Mouse (Mus musculus): ENCODE results near the gene Creg2. TPM values are rescaled to one million over a fixed set of nuclear protein-coding genes. Genes with fewer than 3 reads are reported as not detected.
"Not testable (repeated sequence)": the region's sequence is repeated elsewhere in the genome, so short reads cannot be mapped to it uniquely, and the experiment has no call there.

Gene Creg2
- polyA plus RNA-seq, 1 experiment = not detected

- H3K4me1 ChIP-seq (ENCODE audit: control insufficient read depth, insufficient read depth, low read length) = peaks cover 3% of the 10 kb centered on the region; the same call in 1 of the 2 replicates
- TF ChIP-seq POLR2A (IDR thresholded peaks at IDR 0.05; ENCODE audit: low read depth, low read length) (no peak), CTCF (IDR thresholded peaks at IDR 0.05; ENCODE audit: borderline replicate concordance, insufficient read depth, low read length) (no peak)
- no peak overlapping the region for H3K27ac ChIP-seq (ENCODE audit: insufficient read depth, low read length)
- no peak overlapping the region for H3K4me3 ChIP-seq (ENCODE audit: insufficient read depth, low read length)
Observed at GRCm38 (mm10) chr1:39656976-39657529, 5.8 kb upstream of the Creg2 start.

DNA sequence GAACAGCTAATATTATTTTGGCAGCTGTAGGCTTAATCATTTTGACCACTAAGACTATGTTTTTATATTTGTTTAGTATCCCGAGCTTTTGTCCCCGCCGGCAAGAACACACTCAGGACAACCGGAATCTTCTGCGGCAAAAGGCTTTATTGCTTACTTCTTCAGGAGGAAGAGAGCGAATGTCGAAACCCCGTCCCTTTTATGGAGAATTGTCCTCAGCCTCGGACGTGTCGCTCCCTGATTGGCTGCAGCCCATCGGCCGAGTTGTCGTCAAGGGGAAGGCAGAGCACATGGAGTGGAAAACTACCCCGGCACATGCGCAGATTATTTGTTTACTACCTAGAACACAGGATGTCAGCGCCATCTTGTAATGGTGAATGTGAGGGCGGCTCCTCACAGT lies 3.6 kb upstream of the Creg2 start:
- not testable (repeated sequence) for H3K4me3 ChIP-seq (ENCODE audit: insufficient read depth, low read length); H3K4me1 ChIP-seq (ENCODE audit: control insufficient read depth, insufficient read depth, low read length); H3K27ac ChIP-seq (ENCODE audit: insufficient read depth, low read length)

- Histone ChIP-seq H3K4me1 (ENCODE audit: control insufficient read depth, insufficient read depth, low read length) (peaks cover 5% of the 10 kb centered on the region; the same call in 1 of the 2 replicates), H3K27ac (ENCODE audit: insufficient read depth, low read length) (no peak overlapping the region), H3K4me3 (ENCODE audit: insufficient read depth, low read length) (no peak overlapping the region)
- TF ChIP-seq CTCF (IDR thresholded peaks at IDR 0.05; ENCODE audit: borderline replicate concordance, insufficient read depth, low read length) = no peak
- TF ChIP-seq POLR2A (IDR thresholded peaks at IDR 0.05; ENCODE audit: low read depth, low read length) = no peak
Observed at GRCm38 (mm10) chr1:39653028-39653427, 1.8 kb upstream of the Creg2 start.

- Histone ChIP-seq H3K27ac (ENCODE audit: insufficient read depth, low read length) (no peak overlapping the region), H3K4me3 (ENCODE audit: insufficient read depth, low read length) (peak overlapping the region; percentile 28)
- TF ChIP-seq POLR2A (IDR thresholded peaks at IDR 0.05; ENCODE audit: low read depth, low read length) = no peak
- peak; percentile 61 for TF ChIP-seq CTCF (IDR thresholded peaks at IDR 0.05; ENCODE audit: borderline replicate concordance, insufficient read depth, low read length)
Observed at GRCm38 (mm10) chr1:39650435-39651240, 636 bp downstream of the Creg2 start.

DNA sequence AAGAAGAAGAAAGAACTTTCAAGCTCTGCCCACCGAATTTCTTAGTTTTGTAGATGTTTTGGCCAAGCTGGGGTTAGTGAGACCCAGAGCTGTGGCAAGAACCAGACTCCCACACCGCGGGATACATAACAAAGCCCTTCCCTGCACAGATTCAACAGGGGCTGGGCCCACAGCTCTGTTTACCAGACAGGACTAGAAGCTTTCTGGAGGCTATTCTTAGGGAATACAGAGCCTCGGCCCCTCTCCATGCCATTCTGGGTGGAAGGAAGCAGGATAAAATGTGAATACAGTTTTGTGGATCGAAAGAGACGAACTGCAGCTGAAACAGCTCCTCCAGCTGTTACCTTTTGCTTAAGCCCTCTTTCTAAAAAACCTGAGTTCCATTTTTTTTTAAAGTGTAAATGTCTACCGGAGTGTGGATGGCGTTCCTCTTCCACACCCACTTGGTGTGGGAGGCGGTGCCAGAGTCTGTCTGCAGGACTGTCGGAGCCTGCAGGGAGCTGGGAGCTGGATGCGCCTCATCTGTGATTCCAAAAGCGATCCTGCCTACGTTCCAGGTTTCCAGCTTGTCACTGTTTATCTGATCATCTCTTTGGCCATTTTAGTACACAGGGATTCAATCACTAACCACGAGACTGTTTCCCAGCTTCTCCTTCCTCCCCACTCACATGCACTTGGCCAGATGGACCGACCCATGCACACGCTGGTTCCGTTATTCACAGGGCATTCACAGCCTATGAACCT lies 1.4 kb downstream of the Creg2 start:
- Histone ChIP-seq H3K27ac (ENCODE audit: insufficient read depth, low read length) (no peak overlapping the region), H3K4me3 (ENCODE audit: insufficient read depth, low read length) (peak overlapping the region; percentile 28), H3K4me1 (ENCODE audit: control insufficient read depth, insufficient read depth, low read length) (0 out of 2 replicates have a peak, but pooled peaks cover 2% of the 10 kb centered on the region)
- no peak for TF ChIP-seq POLR2A (IDR thresholded peaks at IDR 0.05; ENCODE audit: low read depth, low read length)
- no peak for TF ChIP-seq CTCF (IDR thresholded peaks at IDR 0.05; ENCODE audit: borderline replicate concordance, insufficient read depth, low read length)

More at GRCm38 (mm10) chr1:39650435-39651240, 636 bp downstream of the Creg2 start:
- 0 out of 2 replicates have a peak, but pooled peaks cover 2% of the 10 kb centered on the region for H3K4me1 ChIP-seq (ENCODE audit: control insufficient read depth, insufficient read depth, low read length)

DNA sequence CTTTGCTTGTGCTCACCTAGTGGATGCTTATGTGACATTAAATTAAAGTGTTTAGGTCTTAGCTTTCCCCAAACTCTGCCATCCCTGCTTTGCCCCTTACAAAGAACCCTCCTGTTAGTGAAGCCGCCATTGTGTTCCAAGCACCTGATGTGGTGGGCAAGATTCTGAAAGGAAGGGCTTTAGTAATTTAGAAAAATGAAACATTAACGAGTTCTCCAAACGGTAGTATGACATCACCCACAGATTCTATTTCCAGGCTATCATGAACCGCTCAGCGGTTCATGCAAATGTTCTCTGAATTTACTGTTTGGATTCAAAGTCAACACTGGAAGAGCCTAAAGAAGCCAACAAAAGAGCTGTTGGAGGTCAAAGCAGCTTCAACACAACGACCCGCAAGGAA lies 2.7 kb downstream of the Creg2 start:
- no peak overlapping the region for H3K27ac ChIP-seq (ENCODE audit: insufficient read depth, low read length)
- H3K4me3 ChIP-seq (ENCODE audit: insufficient read depth, low read length) = no peak overlapping the region
- TF ChIP-seq CTCF (IDR thresholded peaks at IDR 0.05; ENCODE audit: borderline replicate concordance, insufficient read depth, low read length) = no peak
- TF ChIP-seq POLR2A (IDR thresholded peaks at IDR 0.05; ENCODE audit: low read depth, low read length) = no peak
- H3K4me1 ChIP-seq (ENCODE audit: control insufficient read depth, insufficient read depth, low read length) = 0 out of 2 replicates have a peak, but pooled peaks cover 2% of the 10 kb centered on the region

DNA sequence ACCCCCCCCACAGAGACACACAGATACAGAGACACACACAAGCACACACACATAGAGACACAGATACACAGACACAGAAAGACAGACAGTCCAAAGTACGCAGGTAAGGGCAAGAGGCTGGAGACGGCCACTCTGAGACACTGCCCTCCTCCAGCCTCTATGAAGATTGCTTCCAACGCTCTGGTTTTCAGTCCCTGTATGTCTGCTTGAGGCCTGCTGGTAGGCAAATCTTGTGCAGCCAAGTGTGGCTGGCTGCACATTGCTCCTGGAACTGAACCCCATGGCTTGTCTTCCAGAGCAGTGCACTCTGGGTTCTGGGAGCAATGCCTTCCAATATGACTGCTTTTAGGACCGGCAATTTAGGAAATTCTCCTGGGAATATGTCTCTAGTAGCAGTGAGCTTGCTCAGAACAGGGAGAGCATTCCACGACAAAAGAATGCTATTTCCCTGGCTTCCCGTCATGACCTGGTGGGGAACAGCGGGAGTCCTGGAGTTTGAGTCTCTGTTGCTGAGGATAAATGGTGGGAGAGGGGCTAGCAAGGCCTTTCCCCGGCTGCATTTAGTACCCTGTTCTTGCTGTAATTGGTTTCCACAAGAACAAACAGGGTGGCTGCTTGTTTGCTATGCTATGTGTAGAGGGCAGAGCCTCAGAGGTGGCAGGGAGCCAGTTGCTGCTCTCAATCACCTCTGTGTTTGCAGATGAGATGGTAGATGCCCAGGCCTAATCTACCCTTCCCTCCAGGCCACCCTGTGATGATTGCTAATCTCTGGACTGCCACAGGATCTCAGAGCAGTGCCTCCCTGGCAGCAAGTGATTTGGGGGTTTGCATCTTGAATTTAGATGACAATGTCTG lies 5.1 kb downstream of the Creg2 start:
- H3K27ac ChIP-seq (ENCODE audit: insufficient read depth, low read length) = no peak overlapping the region
- H3K4me1 ChIP-seq (ENCODE audit: control insufficient read depth, insufficient read depth, low read length) = 0 out of 2 replicates have a peak, but pooled peaks cover 2% of the 10 kb centered on the region
- TF ChIP-seq CTCF (IDR thresholded peaks at IDR 0.05; ENCODE audit: borderline replicate concordance, insufficient read depth, low read length) (no peak), POLR2A (IDR thresholded peaks at IDR 0.05; ENCODE audit: low read depth, low read length) (no peak)
- H3K4me3 ChIP-seq (ENCODE audit: insufficient read depth, low read length) = no peak overlapping the region

- Histone ChIP-seq H3K4me1 (ENCODE audit: control insufficient read depth, insufficient read depth, low read length) (no peaks in the 10 kb centered on the region), H3K27ac (ENCODE audit: insufficient read depth, low read length) (no peak overlapping the region), H3K4me3 (ENCODE audit: insufficient read depth, low read length) (no peak overlapping the region)
- TF ChIP-seq POLR2A (IDR thresholded peaks at IDR 0.05; ENCODE audit: low read depth, low read length) = no peak
- TF ChIP-seq CTCF (IDR thresholded peaks at IDR 0.05; ENCODE audit: borderline replicate concordance, insufficient read depth, low read length) = no peak
Observed at GRCm38 (mm10) chr1:39644333-39644732, 6.9 kb downstream of the Creg2 start.

DNA sequence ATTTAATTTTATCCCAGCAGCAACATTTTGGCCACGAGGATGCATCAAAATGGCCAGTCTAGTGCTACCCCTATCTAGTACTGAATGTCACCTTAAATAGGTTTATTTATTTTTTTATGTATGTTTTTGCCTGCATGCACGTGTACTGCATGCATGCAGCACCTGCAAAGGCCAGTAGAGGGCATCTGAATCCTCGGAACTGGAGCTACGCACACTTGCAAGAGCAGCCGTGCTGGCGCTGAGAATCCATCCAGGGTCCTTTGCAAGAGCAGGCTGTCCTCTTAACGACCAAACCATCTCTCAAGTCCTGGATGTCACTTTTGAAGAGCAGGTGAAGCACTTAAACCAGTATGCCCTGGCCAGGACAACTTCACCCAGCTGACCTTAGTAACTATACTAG lies 9.6 kb downstream of the Creg2 start:
- Histone ChIP-seq H3K27ac (ENCODE audit: insufficient read depth, low read length) (no peak overlapping the region), H3K4me3 (ENCODE audit: insufficient read depth, low read length) (no peak overlapping the region), H3K4me1 (ENCODE audit: control insufficient read depth, insufficient read depth, low read length) (no peaks in the 10 kb centered on the region)
- TF ChIP-seq POLR2A (IDR thresholded peaks at IDR 0.05; ENCODE audit: low read depth, low read length) (no peak), CTCF (IDR thresholded peaks at IDR 0.05; ENCODE audit: borderline replicate concordance, insufficient read depth, low read length) (no peak)

All from embryonic fibroblast, embryonic 13.5 days (primary cell).